In the genomic region with DNA sequence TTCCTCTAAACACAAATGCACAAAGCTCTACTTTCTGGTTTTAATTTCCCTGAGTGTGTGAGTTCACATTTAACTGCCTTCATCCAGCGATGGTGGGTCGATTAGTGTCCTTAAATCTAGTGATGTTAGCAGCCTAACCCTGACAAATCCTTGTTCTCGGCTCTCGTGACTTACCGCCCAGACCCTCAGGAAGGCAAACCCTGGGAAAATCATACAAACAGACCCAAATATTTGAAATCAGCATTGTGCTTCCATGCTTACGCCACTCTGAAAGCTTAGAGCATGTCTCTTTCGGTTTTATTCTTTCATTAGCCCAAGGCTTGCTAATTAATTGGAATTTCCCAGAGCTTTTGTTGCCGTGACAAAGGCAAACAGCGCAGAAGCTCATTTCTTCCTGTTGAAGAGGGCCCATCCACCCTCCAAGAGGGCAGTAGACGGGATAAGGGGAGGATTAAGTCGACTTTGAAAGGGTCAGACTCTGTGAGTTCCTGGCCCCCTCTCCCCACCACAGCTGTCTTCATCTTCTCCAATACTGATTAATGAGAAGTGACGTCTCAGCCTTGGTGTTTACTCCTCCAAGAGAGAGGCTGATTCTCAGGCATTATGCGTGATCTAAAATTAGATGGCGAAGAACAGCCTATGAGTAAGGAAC, we compare ENCODE assay signal across 16 mouse cellular contexts.
DNase-seq lines count a peak whose midpoint lies in the region; ATAC-seq and TF ChIP-seq lines count a peak whose summit lies in the region.
"Had no signal": no experiment of that assay in that cellular context is flagged by ENCODE, and none has a peak within 500 bp of the region (broad histone marks: within the 10 kb centered on the region; RNA-seq: fewer than 3 reads in every experiment).

No protein-coding gene starts in this region.

- no peak overlapping the region for H3K4me3 ChIP-seq in hindbrain, embryonic 13.5 days
- H3K4me3 ChIP-seq in hindbrain, embryonic 12.5 days: no peak overlapping the region
- no peak overlapping the region for H3K4me3 ChIP-seq in forebrain, embryonic 16.5 days (replicated peaks; ENCODE audit: low read length)
- H3K4me3 ChIP-seq in olfactory bulb, adult 2 months (ENCODE audit: insufficient read depth, low read depth, low read length): no peak overlapping the region
- H3K4me3 ChIP-seq: embryonic facial prominence, embryonic 15.5 days; neural tube, embryonic 12.5 days had no signal

- DNase-seq in embryo, embryonic 10 days (ENCODE audit: low spot score): peak; percentile 61
- no peak for DNase-seq in spleen, postnatal 4 days (ENCODE audit: low spot score in 2 of 2)
- no peak for DNase-seq in layer of hippocampus, adult 9-10 months (ENCODE audit: low spot score)
- no peak for DNase-seq in neural tube, embryonic 10.5 days (ENCODE audit: extremely low spot score, low spot score)
- DNase-seq: kidney, adult 8-10 months; right cerebral cortex, postnatal 14 days; thymus, adult 2 months had no signal

- peaks cover 3% of the 10 kb centered on the region; the same call in 1 of the 2 replicates for H3K27me3 ChIP-seq in hindbrain, embryonic 13.5 days
- H3K27me3 ChIP-seq in hindbrain, embryonic 12.5 days: no peaks in the 10 kb centered on the region
- H3K27me3 ChIP-seq in forebrain, embryonic 16.5 days (replicated peaks; ENCODE audit: control insufficient read depth, insufficient read depth, low read length): peaks cover 5% of the 10 kb centered on the region; the same call in 1 of the 2 replicates
- H3K27me3 ChIP-seq: embryonic facial prominence, embryonic 15.5 days; neural tube, embryonic 12.5 days had no signal

- 38% methylated on average over 14 of the region's 14 CpGs for WGBS in hindbrain, embryonic 13.5 days
- WGBS in hindbrain, embryonic 12.5 days: 48% methylated on average over 14 of the region's 14 CpGs
- WGBS in forebrain, embryonic 16.5 days: 8% methylated on average over 14 of the region's 14 CpGs
- WGBS in olfactory bulb, adult 2 months: 36% methylated on average over 14 of the region's 14 CpGs

- 0 out of 2 replicates have a peak overlapping the region, but pooled peaks have one; percentile 4 for H3K4me2 ChIP-seq in hindbrain, embryonic 13.5 days
- no peak overlapping the region for H3K4me2 ChIP-seq in hindbrain, embryonic 12.5 days (replicated peaks)
- H3K4me2 ChIP-seq in forebrain, embryonic 16.5 days (ENCODE audit: low read length): peak overlapping the region; percentile 27
- H3K4me2 ChIP-seq: embryonic facial prominence, embryonic 15.5 days; neural tube, embryonic 12.5 days had no signal

- no peaks in the 10 kb centered on the region for H3K36me3 ChIP-seq in hindbrain, embryonic 13.5 days
- no peaks in the 10 kb centered on the region for H3K36me3 ChIP-seq in hindbrain, embryonic 12.5 days
- H3K36me3 ChIP-seq in forebrain, embryonic 16.5 days (ENCODE audit: control insufficient read depth, insufficient read depth): no peaks in the 10 kb centered on the region
- H3K36me3 ChIP-seq: embryonic facial prominence, embryonic 15.5 days; G1E; neural tube, embryonic 12.5 days had no signal

- H3K9me3 ChIP-seq in hindbrain, embryonic 13.5 days: no peaks in the 10 kb centered on the region
- no peaks in the 10 kb centered on the region for H3K9me3 ChIP-seq in hindbrain, embryonic 12.5 days (replicated peaks)
- no peaks in the 10 kb centered on the region for H3K9me3 ChIP-seq in forebrain, embryonic 16.5 days (ENCODE audit: control insufficient read depth, low read length)
- H3K9me3 ChIP-seq: embryonic facial prominence, embryonic 15.5 days; G1E; neural tube, embryonic 12.5 days had no signal

- H3K9ac ChIP-seq in hindbrain, embryonic 13.5 days: no peak overlapping the region
- no peak overlapping the region for H3K9ac ChIP-seq in hindbrain, embryonic 12.5 days
- H3K9ac ChIP-seq in forebrain, embryonic 16.5 days (replicated peaks; ENCODE audit: low read depth, low read length): no peak overlapping the region
- H3K9ac ChIP-seq: embryonic facial prominence, embryonic 15.5 days; liver, embryonic 14.5 days; neural tube, embryonic 12.5 days had no signal

- 0 out of 2 replicates have a peak, but pooled peaks cover 7% of the 10 kb centered on the region for H3K4me1 ChIP-seq in hindbrain, embryonic 13.5 days (replicated peaks)
- H3K4me1 ChIP-seq in hindbrain, embryonic 12.5 days: peaks cover 4% of the 10 kb centered on the region; the same call in 1 of the 2 replicates
- peaks cover 9% of the 10 kb centered on the region for H3K4me1 ChIP-seq in forebrain, embryonic 16.5 days (replicated peaks; ENCODE audit: control insufficient read depth, insufficient read depth, low read length)
- peaks cover 6% of the 10 kb centered on the region for H3K4me1 ChIP-seq in olfactory bulb, adult 2 months (ENCODE audit: control insufficient read depth, insufficient read depth, low read length)

- no peak for TF ChIP-seq CTCF in olfactory bulb, adult 2 months (IDR thresholded peaks at IDR 0.05; ENCODE audit: insufficient read depth, low read depth, low read length)

- 0 out of 2 replicates have a peak overlapping the region, but pooled peaks have one; percentile 19 for H3K27ac ChIP-seq in hindbrain, embryonic 13.5 days
- H3K27ac ChIP-seq in hindbrain, embryonic 12.5 days: no peak overlapping the region
- H3K27ac ChIP-seq in forebrain, embryonic 16.5 days (ENCODE audit: low read length): peak overlapping the region; percentile 3; the same call in 1 of the 2 replicates
- peak overlapping the region; percentile 50; the same call in 1 of the 2 replicates for H3K27ac ChIP-seq in olfactory bulb, adult 2 months (ENCODE audit: insufficient read depth, low read depth, low read length)
- H3K27ac ChIP-seq: embryonic facial prominence, embryonic 15.5 days; liver, embryonic 14.5 days; macrophage; neural tube, embryonic 12.5 days had no signal

- TF ChIP-seq POLR2A in olfactory bulb, adult 2 months (IDR thresholded peaks at IDR 0.05; ENCODE audit: insufficient read depth, low read depth, low read length): no peak

- no peak for ATAC-seq in hindbrain, embryonic 13.5 days (ENCODE audit: low FRiP score)
- ATAC-seq in hindbrain, embryonic 12.5 days (ENCODE audit: low FRiP score): no peak; the same call in 1 of the 2 replicates
- ATAC-seq in forebrain, embryonic 16.5 days: peak; percentile 50; the same call in 1 of the 2 replicates
